Mouse (Mus musculus) megakaryocyte, embryonic 14.5 days (primary cell): ENCODE data around the gene Afg3l1.

ENCODE experiments used
- FLI1 ChIP-seq: IDR thresholded peaks from 2 replicates; pipeline ENCODE4 v1.6.1; 2012; ENCODE audit warnings: low read length, inconsistent platforms, mixed read lengths
- GATA1 ChIP-seq: IDR thresholded peaks from 3 replicates; pipeline ENCODE4 v1.6.1; 2012; ENCODE audit warnings: mixed read lengths, low read length, inconsistent platforms, borderline replicate concordance

DNA sequence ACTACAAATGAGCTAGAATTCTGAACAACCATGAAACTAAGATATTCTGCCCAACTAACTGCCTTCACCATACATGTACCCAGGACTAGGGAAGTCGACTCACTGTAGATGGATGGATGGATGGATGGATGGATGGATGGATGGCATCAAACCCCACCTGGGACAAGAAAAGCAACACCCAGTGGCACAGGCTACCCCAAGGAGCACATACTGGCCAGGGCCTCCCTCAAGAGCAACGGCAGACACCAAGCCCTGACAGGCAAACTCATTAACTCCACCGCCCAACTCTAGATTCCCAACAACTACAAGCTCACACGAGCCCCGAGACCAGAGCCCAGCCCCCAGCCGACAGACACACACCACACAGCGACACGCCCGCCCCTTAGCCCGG is 59.3 kb downstream of the Afg3l1 start:
- TF ChIP-seq GATA1 (no peak), FLI1 (no peak)
